Mouse (Mus musculus): ENCODE measurements around the gene Thra.

Gene Thra

DNA sequence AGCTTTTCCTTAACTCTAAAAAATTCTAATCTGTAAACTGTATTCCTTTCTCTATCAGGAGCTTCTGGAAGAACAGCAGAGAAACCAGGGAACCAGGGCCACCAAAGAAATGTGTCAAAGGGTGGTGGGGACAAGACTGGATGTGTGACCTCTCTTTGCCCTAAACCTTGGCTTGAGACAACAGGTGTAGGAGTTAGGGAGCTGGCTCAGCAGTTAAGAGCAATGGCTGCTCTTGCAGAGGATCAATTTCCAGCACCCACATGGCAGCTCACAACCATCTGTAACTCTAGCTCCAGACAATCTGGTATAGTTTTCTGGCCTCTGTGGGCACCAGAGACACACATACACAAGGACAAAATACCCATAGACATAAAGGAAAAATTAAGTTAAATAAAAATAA is 37.5 kb downstream of the Thra start:
- no peak for DNase-seq (ENCODE audit: low read depth, low spot score)

DNA sequence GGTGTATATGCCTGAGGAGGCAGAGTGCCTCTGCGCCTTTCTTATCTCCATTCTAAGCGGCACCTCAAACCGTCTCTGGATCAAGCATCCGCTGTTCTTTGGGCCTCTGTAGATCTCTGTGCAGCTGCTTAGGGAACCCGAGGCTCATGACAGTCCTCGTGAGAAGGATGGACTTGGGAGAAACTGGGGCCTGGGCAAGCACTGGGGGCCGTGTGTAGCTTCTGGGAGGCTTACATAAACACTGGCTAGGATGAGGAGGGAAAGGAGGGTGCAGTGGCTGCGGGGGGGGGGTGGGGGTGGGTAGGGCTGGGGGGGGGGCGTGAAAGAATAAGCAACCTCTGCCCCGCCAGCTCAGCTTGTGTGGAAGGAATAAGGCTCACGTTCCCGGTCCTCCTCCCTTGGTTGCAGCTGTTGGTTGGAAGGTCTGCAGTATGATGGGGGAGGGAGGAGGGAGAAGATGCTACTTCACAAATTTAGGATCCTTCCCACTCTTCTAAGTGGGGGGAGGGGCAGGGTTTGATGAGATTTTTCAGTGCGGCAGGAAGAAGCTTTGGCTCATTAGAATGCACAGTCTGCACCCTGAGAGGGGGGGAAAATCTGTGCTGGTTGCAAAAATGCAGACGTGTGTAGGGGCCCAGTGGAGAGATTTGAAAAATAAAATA is 41.5 kb downstream of the Thra start:
- DNase-seq (ENCODE audit: low read depth, low spot score) = peak; percentile 58

DNA sequence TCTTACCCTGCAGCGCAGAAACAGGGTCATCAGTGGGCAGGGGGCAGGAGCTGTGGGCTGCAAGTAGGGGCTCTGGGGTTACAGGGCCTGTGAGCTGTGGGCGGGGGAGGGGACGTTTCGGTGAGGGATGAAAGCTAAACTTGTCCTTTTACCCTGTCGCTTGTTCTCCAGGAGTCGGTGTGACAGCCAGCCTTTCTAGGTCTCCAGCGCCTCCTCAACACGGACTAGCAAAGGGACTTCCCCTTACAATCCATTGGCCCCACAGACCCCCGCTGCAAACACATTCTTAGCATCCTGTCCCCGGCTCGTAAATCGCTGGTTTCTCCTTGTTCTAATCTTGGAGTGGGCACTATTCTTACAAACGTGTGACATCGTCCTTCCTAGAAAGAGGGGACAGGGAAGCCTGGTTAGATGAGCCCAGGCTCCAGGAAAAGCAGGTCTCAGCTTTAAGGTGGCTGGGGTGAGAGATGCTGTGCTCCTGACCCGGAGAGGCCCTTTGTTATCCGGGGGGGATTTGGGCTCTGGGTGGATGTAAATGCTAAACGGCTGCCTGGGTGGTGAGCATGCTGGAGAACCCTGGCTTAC is 42.3 kb downstream of the Thra start:
- no peak for DNase-seq (ENCODE audit: low read depth, low spot score)

DNA sequence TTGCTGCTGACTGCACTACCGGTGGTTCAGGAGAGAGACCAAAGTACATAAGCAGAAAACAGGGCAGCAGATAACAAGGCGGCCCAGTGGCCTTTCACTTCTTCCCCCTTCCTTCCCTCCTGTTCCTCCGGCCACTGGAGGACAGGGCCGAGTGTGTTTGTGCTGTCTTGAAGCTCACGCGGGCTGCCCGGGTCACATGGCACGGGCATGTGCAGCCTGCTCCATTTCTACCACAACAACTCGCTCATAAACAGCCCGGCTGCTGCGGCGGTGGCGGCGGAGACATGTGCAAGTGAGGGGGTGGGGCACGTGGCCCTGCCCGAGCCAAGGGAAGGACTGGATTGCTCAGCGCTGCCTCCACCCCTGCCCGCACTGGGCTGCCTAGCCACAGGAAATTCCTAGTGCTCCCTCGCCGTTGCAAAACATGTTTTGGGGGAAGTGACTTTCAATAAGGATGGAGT is 42.8 kb downstream of the Thra start:
- DNase-seq (ENCODE audit: low read depth, low spot score) = peak; percentile 69

DNA sequence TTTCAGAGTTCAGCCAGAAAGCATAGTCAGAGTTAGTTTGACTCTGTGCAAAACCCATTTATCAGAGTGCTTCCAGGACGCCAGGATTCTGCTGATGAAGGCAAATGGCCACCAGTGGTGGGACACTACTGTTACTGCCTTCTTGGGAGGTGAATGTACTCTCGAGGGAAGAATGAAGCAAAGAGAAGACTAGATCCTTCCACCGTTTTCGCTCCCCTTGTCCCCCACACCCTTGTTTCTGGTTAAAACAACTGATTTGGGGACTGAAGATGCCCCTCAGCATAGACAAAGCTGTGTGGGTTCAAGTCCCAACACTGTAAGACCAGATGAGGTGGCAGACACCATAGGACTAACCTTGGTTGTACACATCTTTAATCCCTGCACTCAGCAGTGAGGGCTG is 43.7 kb downstream of the Thra start:
- no peak for DNase-seq (ENCODE audit: low read depth, low spot score)

GRCm38 (mm10) chr11:98785214-98785613 is 44.8 kb downstream of the Thra start:
- DNase-seq (ENCODE audit: low read depth, low spot score) = no peak

GRCm38 (mm10) chr11:98785772-98786281 is 45.4 kb downstream of the Thra start:
- DNase-seq (ENCODE audit: low read depth, low spot score) = peak; percentile 89

- peak; percentile 97 for DNase-seq (ENCODE audit: low read depth, low spot score)
These were observed 46.1 kb downstream of the Thra start for GRCm38 (mm10) chr11:98786359-98787214.

DNA sequence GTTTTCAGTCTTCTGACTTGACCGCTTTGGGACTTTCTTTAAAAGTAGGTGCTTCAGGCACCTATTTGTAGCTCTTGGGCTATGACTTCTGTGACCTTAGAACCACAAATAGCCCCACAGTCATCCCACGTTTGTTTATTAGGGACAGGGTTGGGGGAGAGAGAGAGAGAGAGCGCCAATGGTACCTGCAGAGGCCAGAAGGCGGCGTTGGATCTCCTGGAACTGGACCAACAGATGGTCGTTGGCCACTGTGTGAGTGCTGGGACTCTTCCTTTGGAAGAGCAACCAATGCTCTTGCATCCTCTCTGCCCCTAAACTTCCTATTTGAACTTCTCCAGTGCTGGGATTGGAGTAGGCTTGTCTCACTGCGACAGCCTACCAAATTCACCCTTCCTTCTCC is 46.8 kb downstream of the Thra start:
- no peak for DNase-seq (ENCODE audit: low read depth, low spot score)

- DNase-seq (ENCODE audit: low read depth, low spot score) = no peak
These were observed 47.3 kb downstream of the Thra start for GRCm38 (mm10) chr11:98787691-98788090.

- DNase-seq (ENCODE audit: low read depth, low spot score) = no peak
These were observed 47.7 kb downstream of the Thra start for GRCm38 (mm10) chr11:98788139-98788538.

GRCm38 (mm10) chr11:98788550-98789218 is 48.2 kb downstream of the Thra start:
- DNase-seq (ENCODE audit: low read depth, low spot score) = peak; percentile 97

GRCm38 (mm10) chr11:98789219-98789807 is 48.9 kb downstream of the Thra start:
- no peak for DNase-seq (ENCODE audit: low read depth, low spot score)

- no peak for DNase-seq (ENCODE audit: low read depth, low spot score)
These were observed 49.4 kb downstream of the Thra start for GRCm38 (mm10) chr11:98789824-98790223.

DNA sequence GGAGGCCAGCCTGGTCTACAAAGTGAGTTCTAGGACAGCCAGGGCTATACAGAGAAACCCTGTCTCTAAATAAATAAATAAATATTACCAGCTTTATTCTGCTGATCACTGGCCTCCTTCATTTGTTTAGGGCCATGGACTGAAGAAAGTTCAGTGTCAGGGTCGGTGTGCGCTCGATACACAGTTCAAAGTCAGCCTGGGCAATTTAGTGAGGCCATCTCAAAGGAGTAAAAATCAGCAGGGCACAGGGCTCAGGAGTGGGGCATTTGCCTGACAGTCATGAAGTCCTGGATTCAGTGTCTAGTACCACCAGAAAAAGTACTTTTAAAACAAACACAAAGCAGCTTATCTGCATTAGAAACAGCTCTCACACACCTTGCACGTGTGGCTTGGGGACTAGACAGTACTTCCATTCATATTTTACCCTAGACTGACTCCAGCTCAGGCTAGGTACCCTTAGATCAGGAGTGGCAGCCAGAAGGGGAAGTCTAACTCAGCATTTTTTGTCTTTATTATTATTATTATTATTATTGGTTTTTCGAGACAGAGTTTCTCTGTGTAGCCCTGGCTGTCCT is 50.3 kb downstream of the Thra start:
- DNase-seq (ENCODE audit: low read depth, low spot score) = no peak

DNA sequence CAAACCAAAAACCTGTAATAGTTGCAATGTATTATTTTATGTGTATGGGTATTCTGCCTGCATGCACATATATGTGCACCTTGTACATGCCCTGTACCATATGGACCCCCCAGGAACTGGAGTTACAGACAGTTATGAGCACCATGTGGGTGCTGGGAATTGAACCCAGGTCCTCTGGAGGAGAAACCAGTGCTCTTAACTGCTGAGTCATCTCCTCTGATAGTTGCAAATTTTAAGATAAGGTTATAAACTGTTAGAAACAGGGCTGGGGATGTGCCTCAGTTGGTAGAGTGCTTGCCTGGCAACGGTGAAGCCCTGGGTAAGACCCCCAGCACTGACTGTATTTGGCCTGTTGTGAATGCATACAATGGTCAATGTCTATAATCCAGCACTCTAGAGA is 51.0 kb downstream of the Thra start:
- DNase-seq (ENCODE audit: low read depth, low spot score) = no peak

DNA sequence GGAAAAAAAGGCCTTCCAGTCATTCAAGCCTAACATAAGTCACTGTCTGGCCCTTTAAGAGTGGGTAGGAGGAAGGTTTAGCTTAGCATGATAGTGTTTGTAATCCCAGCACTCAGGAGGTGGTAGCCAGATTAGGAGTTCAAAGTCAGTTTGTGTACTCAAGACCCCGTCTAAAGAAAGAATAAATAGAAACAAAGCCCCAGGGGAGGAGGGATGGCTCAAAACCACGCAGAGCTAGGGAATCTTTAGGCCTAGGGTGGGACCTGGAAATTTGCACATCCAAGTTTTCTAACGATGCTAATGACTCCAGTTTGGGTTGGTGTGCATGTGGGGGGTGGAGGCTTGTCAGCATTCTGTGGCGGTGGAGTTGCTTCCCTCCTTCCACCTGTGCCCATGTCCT is 51.6 kb downstream of the Thra start:
- DNase-seq (ENCODE audit: low read depth, low spot score) = peak; percentile 95

GRCm38 (mm10) chr11:98794469-98795014 is 54.1 kb downstream of the Thra start:
- peak; percentile 73 for DNase-seq (ENCODE audit: low read depth, low spot score)

DNA sequence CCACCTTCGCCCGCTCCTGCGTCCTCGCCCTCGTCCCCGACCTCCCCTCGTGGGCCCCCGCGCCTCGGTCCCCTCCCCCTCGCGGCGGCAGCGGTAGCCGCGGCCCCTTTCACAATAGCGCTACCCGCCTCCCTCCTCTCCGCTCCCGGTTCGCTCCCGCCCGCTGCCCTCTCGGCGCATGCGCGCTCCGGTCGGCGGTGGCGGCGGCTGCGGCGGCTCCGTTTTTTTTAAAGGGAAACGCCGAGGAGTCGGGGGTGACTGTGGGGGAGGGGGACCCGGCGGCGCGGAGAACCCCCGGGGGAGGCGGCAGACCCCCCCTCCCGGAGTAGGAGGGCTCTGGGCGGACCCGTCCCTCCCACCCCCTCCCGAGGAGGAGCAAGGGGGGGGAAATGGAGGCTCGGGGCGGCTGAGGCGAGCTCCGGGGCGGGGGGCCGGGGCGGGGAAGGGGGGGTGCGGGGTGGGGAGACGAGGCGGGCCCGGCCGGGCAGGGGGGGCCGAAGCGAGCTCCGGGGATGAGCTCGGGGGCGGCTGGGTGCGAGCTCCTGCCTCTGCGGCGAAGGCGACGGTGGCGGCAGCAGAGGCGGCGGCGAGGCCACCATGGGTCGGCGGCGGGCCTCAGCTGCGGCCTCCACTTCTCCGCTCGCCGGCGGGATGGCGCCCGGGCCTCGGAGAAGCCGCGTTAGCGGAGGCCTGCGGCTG is 54.7 kb downstream of the Thra start, which contains the start of gene Msl1:
Gene Msl1 (plus strand): TSS at position 502 of the 699 bp plus-strand sequence.
- DNase-seq (ENCODE audit: low read depth, low spot score) = peak; percentile 78

Measured in ES-CJ7 (cell line).